Mouse (Mus musculus) ES-E14 (cell line): Measurements from ENCODE around the gene Zfp617.

Source experiments
- CHD2 ChIP-seq: IDR thresholded peaks from 2 replicates; pipeline ENCODE4 v1.6.1; 2014; ENCODE audit warnings: mild to moderate bottlenecking, low read depth, low read length, inconsistent platforms
- HCFC1 ChIP-seq: IDR thresholded peaks from 2 replicates; pipeline ENCODE4 v1.6.1; 2012; ENCODE audit warnings: low read length, inconsistent platforms, borderline replicate concordance; ENCODE audit not compliant: insufficient read depth
- MAFK ChIP-seq: IDR thresholded peaks from 2 replicates; pipeline ENCODE4 v1.6.1; 2014; ENCODE audit warnings: mild to moderate bottlenecking, low read depth, low read length, inconsistent platforms; ENCODE audit not compliant: insufficient read depth
- ZC3H11A ChIP-seq: IDR thresholded peaks from 2 replicates; pipeline ENCODE4 v1.6.1; 2012; ENCODE audit warnings: low read depth, mild to moderate bottlenecking, inconsistent platforms, low read length, borderline replicate concordance
- ZNF384 ChIP-seq: IDR thresholded peaks from 2 replicates; pipeline ENCODE4 v1.6.1; 2012; ENCODE audit warnings: low read depth, low read length, inconsistent platforms

DNA sequence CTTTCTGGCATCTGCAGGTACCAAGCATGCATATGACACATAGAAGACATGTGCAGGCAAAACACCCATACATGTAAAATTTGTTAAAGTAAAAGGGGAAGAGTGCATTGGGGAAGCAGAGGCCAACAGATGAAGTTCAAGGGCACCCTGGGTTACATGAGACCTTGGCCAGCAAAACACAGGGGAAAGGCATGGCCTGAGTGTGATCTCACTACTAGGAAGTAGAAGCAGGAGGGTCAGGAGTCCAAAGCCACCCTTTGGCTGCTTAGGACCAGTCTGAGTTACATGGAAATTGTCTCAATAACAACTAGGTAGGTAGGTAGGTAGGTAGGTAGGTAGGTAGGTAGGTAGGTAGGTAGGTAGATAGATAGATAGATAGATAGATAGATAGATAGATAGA lies 52.0 kb downstream of the Zfp617 start:
- no peak for TF ChIP-seq ZC3H11A
- TF ChIP-seq ZNF384, result no peak
- no peak for TF ChIP-seq CHD2
- TF ChIP-seq MAFK, result no peak
- no peak for TF ChIP-seq HCFC1
